Mouse (Mus musculus): ENCODE measurements around the gene Hdac6.
"Not testable (repeated sequence)": the region's sequence is repeated elsewhere in the genome, so short reads cannot be mapped to it uniquely, and the experiment has no call there.

Hdac6 gene

DNA sequence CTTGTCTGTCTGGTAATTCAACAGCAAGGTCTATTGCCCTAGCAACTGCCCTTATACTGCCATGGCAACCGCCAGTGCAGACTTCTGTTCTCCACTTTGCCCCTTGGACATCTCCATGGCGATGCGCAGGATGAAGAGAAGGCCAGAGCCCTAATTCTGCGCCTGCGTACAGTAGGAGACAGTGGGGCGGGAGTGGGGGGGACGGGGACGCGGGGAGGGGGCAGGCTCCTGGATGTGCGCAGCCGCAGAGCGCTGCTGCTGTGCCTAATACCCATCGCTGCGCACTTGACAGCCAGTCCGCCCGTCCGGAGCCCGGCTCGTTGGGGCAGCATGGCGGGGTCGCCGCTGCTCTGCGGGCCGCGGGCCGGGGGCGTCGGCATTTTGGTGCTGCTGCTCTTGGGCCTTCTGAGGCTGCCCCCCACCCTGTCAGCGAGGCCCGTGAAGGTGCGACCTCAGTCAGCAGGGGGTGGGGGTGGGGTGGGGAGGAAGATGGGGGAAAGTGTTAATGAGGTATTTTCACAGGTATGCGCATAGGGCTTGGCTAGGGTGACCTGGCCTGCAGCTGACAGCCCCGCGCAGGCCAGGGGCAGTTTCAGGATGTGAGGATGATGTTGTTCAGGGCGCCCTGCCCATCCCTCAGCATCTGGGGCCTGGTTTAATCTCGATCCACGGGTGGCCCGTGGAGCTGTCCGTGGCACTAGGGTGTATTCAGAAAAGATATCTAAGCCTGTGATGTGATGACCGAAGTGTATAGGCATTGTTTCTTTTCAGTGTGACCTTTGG, 27.9 kb downstream of the Hdac6 start, which contains the start of gene Pcsk1n:
TSS of gene Pcsk1n (plus strand) at position 222 of the 783 bp plus-strand sequence.
- DNase-seq: peak; percentile 75

DNA sequence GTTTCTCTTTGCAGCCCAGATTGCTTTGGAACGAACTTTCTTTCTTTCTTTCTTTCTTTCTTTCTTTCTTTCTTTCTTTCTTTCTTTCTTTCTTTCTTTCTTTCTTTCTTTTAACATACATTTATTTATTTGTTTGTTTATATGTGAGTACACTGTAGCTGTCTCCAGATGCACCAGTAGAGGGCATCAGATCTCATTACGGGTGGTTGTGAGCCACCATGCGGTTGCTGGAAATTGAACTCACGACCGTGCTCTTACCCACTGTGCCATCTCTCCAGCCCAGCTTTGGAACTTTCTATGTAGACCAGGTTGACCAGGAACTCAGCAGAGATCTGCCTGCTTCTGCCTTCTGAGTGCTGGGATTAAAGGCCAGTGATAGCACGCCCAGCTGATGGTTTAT, 29.7 kb downstream of the Hdac6 start:
- not testable (repeated sequence) for DNase-seq

DNA sequence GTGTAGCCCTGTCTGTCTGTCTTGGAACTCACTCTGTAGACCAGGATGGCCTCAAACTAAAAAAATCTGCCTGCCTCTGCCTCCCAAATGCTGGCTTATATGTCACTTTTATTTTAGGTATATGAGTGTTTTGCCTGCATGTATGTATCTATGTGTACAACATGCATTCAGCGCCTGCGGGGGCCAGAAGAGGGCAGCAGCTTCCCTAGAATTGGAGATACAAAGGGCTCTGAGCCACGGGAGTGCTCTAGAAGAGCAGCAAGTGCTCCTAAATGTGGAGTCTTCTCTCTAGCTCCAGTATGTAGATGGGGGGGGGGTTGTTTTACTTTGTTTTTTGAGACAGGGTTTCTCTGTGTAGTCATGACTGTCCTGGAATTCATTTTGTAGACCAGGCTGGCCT, 32.0 kb downstream of the Hdac6 start:
- DNase-seq: not testable (repeated sequence)

DNA sequence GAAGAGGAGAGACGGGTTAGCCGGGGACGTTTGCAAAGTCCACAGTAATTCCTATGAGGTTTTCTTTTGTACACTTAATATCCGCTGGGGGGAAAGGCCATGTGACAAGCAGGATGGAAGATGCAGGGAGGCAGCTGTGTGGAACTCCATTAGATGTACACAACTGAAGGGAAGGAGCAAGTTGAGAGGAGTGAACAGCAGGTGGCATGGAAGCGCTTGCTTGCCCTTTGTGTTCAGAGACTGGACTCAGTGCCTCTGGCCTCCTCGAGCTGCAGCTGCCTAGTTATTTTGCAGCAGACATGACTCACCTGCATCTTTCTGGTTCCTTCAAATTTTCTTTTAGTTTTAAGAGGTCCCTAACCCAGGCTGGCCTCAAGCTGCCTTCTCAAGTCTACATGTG, 37.2 kb downstream of the Hdac6 start:
- DNase-seq: no peak

DNA sequence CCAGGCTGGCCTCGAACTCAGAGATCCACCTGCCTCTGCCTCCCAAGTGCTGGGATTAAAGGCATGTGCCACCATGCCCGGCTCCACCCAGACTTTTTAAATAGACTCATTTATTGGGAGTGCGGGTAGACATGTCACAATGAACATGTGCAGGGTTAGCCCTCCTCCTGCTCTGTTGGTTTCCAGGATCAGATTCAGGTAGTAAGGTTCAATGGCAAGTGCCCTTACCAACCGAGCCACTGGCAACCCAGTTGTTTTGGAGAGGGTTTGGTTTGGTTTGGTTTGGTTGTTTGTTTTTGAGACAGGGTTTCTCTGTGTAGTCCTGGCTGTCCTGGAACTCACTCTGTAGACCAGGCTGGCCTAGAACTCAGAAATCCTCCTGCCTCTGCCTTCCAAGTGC, 38.4 kb downstream of the Hdac6 start, which contains the start of gene Gm10490:
TSS of gene Gm10490 (plus strand) at position 301 of the 400 bp plus-strand sequence.
- not testable (repeated sequence) for DNase-seq

DNA sequence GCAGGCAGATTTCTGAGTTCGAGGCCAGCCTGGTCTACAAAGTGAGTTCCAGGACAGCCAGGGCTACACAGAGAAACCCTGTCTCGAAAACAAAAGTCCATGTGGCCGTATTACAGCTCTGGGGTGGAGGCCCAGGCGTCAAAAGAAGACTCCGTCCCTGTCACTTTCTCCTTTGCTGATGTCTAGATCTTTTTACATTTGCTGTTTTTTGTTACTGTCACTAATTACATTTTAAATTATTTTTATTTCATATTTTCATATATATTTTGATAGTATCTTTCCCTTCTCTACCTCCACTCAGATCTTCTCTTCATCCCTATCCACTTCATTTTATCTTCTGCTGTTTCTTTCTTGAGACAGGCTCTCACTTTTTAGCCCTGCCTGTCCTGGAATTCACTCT, 40.0 kb downstream of the Hdac6 start, which contains the start of gene Gm10491:
TSS of gene Gm10491 (minus strand) at position 101 of the 400 bp plus-strand sequence.
- no peak for DNase-seq

DNA sequence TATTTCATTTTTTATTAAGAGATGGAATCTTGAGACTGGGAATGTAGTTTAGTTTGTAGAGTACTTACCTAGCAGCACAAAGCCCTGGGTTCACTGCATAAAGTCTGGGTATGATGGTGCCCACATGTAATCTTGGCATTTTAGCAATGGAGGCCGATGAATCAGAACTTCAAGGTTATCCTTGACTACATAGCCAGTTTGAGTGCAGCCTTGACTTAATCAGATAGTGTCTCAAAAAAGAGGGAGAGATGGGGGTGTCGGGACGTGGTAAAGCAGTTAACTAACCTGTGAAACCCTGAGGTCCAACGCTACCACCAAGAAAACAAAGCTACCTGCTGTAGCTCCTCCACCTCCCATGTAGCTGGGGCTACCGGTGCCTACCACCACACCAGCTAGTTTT, 43.2 kb downstream of the Hdac6 start:
- no peak for DNase-seq

DNA sequence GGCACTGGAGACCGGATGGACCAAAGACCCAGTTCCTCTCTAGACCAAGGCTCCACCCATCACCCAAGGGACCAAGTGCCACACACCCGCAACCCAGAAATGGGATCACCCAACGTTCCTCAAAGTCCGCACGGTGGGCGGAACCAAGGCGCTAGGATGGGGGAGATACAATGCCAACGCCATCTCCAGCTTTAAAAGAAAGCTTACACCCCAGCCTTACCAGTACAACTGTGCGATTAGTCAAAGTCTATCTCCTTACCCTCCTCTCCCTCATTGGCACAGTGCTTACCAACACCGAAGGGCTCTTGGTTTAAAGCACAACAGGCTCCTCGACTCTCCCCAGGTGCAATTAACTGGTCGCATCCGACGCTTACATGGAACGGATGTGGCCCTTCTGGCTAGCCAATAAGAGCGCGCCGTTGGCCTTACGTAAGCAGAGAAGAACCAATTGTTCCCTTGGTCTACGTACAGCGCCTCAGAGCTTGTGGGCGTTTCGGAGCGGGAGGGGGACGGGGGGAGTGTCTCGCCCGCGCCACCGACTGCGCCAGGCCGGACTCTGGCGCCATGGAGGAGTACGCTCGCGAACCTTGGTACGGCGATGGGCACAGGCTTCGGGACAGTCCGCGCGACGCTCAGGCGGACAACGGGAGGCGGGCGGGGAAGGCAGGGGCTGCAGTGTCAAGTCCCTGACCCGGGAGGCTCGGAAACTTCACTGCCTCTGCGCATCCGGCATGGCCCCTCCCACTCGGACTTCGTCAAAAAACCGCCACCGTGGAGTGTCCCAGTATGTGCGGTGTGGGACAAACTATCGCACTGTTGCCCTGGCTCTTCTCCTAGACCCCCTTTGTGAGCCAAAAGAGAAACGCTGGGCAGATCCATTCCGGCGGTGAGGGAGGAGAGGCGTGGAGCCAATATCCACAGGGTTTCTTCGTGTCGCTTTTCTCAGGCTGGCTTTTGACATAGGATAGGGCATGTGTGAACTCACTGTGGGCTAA, 48.5 kb downstream of the Hdac6 start, which contains the start of the genes Pqbp1 and Timm17b:
TSS of gene Pqbp1 (minus strand) at position 390 of the 995 bp plus-strand sequence.
TSS of gene Timm17b (plus strand) at position 478 of the 995 bp plus-strand sequence.
- peak; percentile 95 for DNase-seq

DNA sequence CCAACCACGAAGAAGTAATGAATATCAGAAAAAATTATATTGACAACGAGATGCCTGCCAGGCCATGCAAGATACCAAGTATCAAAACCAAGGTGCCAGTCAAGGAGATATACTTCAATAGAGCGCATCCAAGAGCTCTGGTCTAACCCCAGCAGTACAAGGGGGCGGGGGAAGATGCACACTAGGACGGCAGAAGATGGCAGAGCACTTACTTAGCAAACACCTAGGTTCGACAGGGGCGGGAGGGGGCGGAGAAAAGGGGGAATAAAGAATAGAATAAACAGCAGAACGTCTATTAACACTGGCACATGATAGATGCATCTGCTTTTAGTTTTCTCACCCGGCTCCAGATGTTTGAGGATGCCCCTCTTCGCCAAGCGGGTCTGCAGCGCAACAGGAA, 49.5 kb downstream of the Hdac6 start:
- peak; percentile 39 for DNase-seq

DNA sequence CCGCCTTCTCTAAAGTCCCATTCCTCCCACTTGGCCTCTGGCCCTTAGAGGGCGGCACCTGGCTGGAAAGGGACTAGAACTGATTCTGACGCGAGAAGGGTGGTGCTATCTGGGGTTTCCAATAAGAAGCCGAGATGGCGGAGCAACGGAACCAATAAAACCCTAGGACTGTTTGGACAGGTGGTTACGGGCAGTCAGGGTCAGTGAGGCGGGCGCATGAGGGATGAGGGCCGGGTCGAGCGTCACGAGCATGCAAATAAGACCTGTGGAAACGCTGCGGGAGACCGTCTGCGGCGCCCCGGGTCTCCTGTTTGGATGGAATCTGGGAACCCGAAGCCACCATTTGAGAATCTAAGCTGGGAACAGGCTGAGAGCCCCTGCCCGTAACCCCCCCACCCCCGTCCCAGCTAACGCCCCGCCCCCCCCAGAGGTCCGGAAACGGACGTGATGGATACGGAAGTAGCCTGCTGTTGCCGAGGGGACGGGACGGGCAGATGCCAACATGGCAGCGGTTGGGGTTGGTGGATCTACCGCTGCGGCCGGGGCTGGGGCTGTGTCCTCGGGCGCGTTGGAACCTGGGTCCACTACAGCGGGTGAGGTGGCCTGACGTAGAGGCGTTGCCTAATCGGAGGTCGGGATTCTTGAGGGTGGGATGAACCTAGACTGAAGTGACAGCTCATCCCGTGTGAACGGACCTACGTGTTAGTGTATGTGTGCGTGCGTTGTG, 63.7 kb downstream of the Hdac6 start, which contains the start of gene Slc35a2:
TSS of gene Slc35a2 (plus strand) at position 188 of the 727 bp plus-strand sequence.
- DNase-seq: peak; percentile 91

Data from cerebellum, adult 9-11 months (tissue).